Mouse (Mus musculus) lung, adult 2 months (tissue): Measurements from ENCODE around the gene Rab17.

Experiments
- CTCF ChIP-seq: fragments of 200-500 bp; IDR thresholded peaks from 2 replicates; pipeline ENCODE4 v1.5.1; 2011; ENCODE audit warnings: mild to moderate bottlenecking, low read length, control low read depth; ENCODE audit not compliant: insufficient read depth
- POLR2A ChIP-seq: fragments of 200-500 bp; IDR thresholded peaks from 2 replicates; pipeline ENCODE4 v1.6.1; 2011; ENCODE audit warnings: low read depth, mild to moderate bottlenecking, control low read depth, low read length, borderline replicate concordance; ENCODE audit errors: extremely low read depth

DNA sequence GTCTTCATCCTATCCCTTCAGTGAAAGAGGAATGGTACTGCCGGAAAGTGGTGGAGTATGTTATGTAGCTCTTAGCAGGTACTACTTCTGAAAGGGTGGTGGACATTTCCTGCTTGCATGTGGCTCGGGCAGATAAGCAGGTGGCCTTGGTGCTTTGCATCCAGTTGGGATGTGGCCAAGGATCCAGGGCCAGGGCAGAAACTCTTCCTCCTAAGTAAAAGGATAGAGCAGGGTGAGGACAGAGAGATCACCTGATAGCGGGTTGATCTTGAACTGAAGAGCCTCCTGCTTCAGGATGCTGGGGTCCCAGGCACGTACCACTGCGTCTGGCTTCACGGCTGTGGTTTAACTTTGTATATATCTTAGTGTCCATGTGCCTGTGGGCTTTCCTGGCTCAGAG lies 39.8 kb upstream of the Rab17 start:
- no peak for TF ChIP-seq POLR2A
- no peak for TF ChIP-seq CTCF
